Mouse (Mus musculus): ENCODE measurements around the gene Jmjd1c.

Jmjd1c gene

GRCm38 (mm10) chr10:67220251-67220650 lies 124.3 kb downstream of the Jmjd1c start:
- no peak for DNase-seq (ENCODE audit: extremely low spot score, low read depth, low spot score)

- no peak for DNase-seq (ENCODE audit: extremely low spot score, low read depth, low spot score)
These were observed 125.4 kb downstream of the Jmjd1c start for GRCm38 (mm10) chr10:67221284-67221683.

GRCm38 (mm10) chr10:67223942-67224341 lies 128.0 kb downstream of the Jmjd1c start:
- DNase-seq (ENCODE audit: extremely low spot score, low read depth, low spot score): no peak

GRCm38 (mm10) chr10:67225528-67225927 lies 129.6 kb downstream of the Jmjd1c start:
- DNase-seq (ENCODE audit: extremely low spot score, low read depth, low spot score): no peak

GRCm38 (mm10) chr10:67226109-67226508 lies 130.2 kb downstream of the Jmjd1c start:
- DNase-seq (ENCODE audit: extremely low spot score, low read depth, low spot score): no peak

GRCm38 (mm10) chr10:67226543-67226942 lies 130.6 kb downstream of the Jmjd1c start:
- DNase-seq (ENCODE audit: extremely low spot score, low read depth, low spot score): no peak

GRCm38 (mm10) chr10:67230439-67230838 lies 134.5 kb downstream of the Jmjd1c start:
- DNase-seq (ENCODE audit: extremely low spot score, low read depth, low spot score): no peak

GRCm38 (mm10) chr10:67247145-67247544 lies 151.2 kb downstream of the Jmjd1c start:
- peak; percentile 18 for DNase-seq (ENCODE audit: extremely low spot score, low read depth, low spot score)

GRCm38 (mm10) chr10:67249486-67249885 lies 153.6 kb downstream of the Jmjd1c start:
- no peak for DNase-seq (ENCODE audit: extremely low spot score, low read depth, low spot score)

- DNase-seq (ENCODE audit: extremely low spot score, low read depth, low spot score): no peak
These were observed 154.9 kb downstream of the Jmjd1c start for GRCm38 (mm10) chr10:67250846-67251245.

GRCm38 (mm10) chr10:67252353-67252752 lies 156.4 kb downstream of the Jmjd1c start:
- no peak for DNase-seq (ENCODE audit: extremely low spot score, low read depth, low spot score)

- no peak for DNase-seq (ENCODE audit: extremely low spot score, low read depth, low spot score)
These were observed 157.2 kb downstream of the Jmjd1c start for GRCm38 (mm10) chr10:67253115-67253514.

GRCm38 (mm10) chr10:67264852-67265251 lies 168.9 kb downstream of the Jmjd1c start:
- no peak for DNase-seq (ENCODE audit: extremely low spot score, low read depth, low spot score)

GRCm38 (mm10) chr10:67275916-67276315 lies 180.0 kb downstream of the Jmjd1c start:
- no peak for DNase-seq (ENCODE audit: extremely low spot score, low read depth, low spot score)

- DNase-seq (ENCODE audit: extremely low spot score, low read depth, low spot score): no peak
These were observed 185.9 kb downstream of the Jmjd1c start for GRCm38 (mm10) chr10:67281852-67282251.

- DNase-seq (ENCODE audit: extremely low spot score, low read depth, low spot score): no peak
These were observed 186.6 kb downstream of the Jmjd1c start for GRCm38 (mm10) chr10:67282531-67282930.

- DNase-seq (ENCODE audit: extremely low spot score, low read depth, low spot score): no peak
These were observed 187.6 kb downstream of the Jmjd1c start for GRCm38 (mm10) chr10:67283516-67283915.

- no peak for DNase-seq (ENCODE audit: extremely low spot score, low read depth, low spot score)
These were observed 188.4 kb downstream of the Jmjd1c start for GRCm38 (mm10) chr10:67284311-67284710.

- DNase-seq (ENCODE audit: extremely low spot score, low read depth, low spot score): no peak
These were observed 188.8 kb downstream of the Jmjd1c start for GRCm38 (mm10) chr10:67284761-67285175.

GRCm38 (mm10) chr10:67285176-67285814 lies 189.4 kb downstream of the Jmjd1c start, which contains the start of gene Nrbf2:
Nrbf2 (minus strand) TSS chr10:67285305.
- DNase-seq (ENCODE audit: extremely low spot score, low read depth, low spot score): peak; percentile 72

- DNase-seq (ENCODE audit: extremely low spot score, low read depth, low spot score): no peak
These were observed 192.0 kb downstream of the Jmjd1c start for GRCm38 (mm10) chr10:67287877-67288276.

GRCm38 (mm10) chr10:67290622-67291021 lies 194.7 kb downstream of the Jmjd1c start:
- no peak for DNase-seq (ENCODE audit: extremely low spot score, low read depth, low spot score)

GRCm38 (mm10) chr10:67291087-67291486 lies 195.2 kb downstream of the Jmjd1c start:
- no peak for DNase-seq (ENCODE audit: extremely low spot score, low read depth, low spot score)

Data from hindlimb bud, embryonic 11.5 days (tissue).